Mouse (Mus musculus) gastrocnemius, postnatal 14 days (tissue): ENCODE results near the gene Kcns1. TPM values are rescaled to one million over a fixed set of nuclear protein-coding genes. Genes with fewer than 3 reads are reported as not detected.
"Not testable (repeated sequence)": the region's sequence is repeated elsewhere in the genome, so short reads cannot be mapped to it uniquely, and the experiment has no call there.

Source experiments
- DNase-seq: peaks from one replicate; pipeline ENCODE4 v3.0.0; 2021; ENCODE audit warnings: mixed read lengths
- intact Hi-C: fragments of 180-260 bp; cut with DNase I; formaldehyde crosslinking; loops from one replicate; pipeline ENCODE4 v1.15.1; 2025; ENCODE audit warnings: low total_unique reads
- long read RNA-seq, 2 experiments: library from polyadenylated mRNA; stranded (forward); transcript quantifications; one replicate each; pipeline ENCODE4 v2.0.0; 2021
- total RNA-seq, 2 experiments: library from RNA; stranded (reverse); gene quantifications; 2 replicates each; pipeline ENCODE4 v1.2.3; 2021

Kcns1 gene
- 1 to 10 TPM; 1.2 to 2.8 TPM for total RNA-seq
- long read RNA-seq, experiment 1, partial matches to known transcripts, result 0 of 1 reads
- long read RNA-seq, experiment 1, other reads (novel, unspliced or antisense), result 1 of 1 reads
- long read RNA-seq, experiment 2, result 0 reads

DNA sequence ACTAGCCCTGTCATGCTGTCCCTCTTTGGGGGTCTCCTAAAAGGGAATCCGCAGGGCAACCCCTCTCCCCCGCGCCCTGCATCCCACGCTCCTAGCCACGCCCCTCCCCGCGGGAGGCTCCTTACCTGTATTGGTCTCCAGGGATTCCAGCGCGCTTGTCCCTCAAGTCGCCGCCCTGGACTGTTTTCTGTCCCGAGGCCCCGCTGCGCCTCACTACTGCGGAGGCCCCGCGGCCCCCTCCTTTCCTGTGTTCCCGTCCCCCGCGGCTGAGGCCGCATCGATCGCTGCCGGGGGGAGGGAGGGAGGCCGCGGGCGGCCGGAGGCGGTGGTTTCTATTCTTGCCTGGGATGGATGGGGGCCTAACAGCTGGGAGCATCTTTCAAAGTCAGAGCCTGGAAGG is at the start of gene Kcns1:
Gene Kcns1, minus strand, starts transcription at position 212 of the 400 bp plus-strand sequence.
- intact Hi-C loops, result no loop called here
- DNase-seq, result no peak

DNA sequence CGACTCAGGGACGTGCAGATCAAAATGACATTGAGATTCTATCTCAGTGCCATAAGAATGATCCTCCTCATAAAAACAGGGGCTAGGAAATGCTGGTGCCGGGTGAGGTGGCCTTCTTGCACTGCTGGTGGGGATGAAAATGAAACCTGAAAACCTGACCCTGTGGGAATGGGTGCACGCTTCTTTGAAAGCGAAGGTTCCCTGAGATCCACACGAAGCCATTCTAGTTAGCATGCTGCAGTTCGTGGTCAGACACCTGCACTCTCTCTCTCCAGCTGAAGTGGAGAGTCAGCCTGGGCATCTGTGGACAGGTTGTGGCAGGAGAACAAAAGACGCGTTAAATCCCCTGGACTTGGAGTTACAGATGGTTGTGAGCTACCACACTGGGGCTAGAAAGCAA is 48.4 kb upstream of the Kcns1 start:
- intact Hi-C loops, result no loop called here
- DNase-seq, result no peak

DNA sequence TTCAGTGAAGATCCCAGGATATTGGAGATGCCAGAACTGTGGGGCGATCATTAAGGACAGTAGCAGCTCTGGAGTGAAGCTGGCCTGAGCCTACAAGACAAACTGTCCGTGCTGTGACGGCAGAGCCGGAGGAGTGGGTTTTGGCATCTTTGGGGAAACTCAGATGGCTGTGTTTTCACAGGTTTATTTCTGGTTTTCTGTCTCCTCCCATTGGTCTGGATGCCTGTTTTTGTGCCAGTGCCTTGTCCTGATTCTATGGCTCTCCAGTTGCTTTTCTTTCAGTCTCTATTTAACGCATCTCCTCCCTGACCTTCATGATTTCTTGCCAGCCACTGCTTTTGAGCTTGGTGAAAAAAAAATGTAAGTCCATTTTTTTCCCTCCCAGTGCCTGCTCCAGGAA is 41.8 kb upstream of the Kcns1 start:
- DNase-seq, result no peak
- intact Hi-C loops, result no loop called here

DNA sequence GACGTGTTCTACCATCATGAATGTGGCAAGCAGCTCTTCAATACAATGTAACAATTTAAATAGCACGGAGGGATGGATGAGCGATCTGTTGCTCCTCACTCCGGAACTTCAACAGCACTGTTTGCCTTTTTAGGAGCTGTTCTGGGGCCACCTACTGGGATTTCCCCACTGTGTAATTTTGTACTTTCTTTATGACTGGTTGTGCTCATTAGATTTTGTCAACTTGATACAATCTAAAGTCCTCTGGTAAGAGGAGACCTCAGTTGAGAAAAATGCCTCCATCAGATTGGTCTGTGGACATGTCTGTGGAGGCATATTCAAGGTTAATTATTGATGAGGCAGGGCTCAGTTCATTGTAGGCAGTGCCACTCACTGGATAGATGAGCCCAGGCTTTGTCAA is 40.0 kb upstream of the Kcns1 start:
- no peak for DNase-seq
- intact Hi-C loops, result no loop called here

DNA sequence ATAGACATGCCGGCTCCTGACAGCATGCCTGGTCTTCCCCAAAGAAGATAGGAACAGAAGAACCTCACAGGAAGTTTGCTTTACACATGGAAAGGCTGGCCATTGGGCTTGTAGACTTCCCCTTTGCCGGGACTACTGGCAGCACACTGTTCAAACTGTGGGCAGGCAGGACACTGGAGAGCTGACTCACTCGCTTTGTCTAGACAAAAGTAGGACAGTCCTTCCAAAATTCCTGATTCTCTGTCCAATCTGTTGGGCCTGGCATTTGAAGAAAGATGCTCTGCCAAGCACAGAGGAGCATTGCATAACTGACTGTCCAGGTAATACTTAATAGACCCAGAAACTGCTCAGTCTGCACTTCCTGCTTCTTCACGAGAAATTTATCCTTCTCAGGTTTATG is 35.8 kb upstream of the Kcns1 start:
- intact Hi-C loops, result no loop called here
- DNase-seq, result no peak

DNA sequence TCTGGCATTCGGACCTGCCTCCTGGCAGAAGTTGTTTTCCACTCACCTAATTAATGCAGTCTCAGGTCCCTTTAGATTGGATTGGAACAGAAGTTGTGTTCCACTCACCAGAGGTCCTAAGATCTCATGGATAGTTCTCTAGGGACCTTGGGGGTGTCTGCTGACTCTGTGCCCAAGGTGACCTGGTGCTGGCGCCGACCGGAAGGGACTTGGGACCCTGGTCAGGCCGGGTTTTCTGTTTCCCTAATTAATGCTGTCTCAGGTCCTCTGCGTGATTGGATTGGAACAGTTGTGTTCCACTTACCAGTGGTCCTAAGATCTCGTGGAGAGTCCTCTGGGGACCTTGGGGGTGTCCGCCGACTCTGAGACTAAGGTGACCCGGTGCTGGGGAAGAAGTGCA is 35.1 kb upstream of the Kcns1 start:
- intact Hi-C loops, DNase-seq: not testable (repeated sequence)

DNA sequence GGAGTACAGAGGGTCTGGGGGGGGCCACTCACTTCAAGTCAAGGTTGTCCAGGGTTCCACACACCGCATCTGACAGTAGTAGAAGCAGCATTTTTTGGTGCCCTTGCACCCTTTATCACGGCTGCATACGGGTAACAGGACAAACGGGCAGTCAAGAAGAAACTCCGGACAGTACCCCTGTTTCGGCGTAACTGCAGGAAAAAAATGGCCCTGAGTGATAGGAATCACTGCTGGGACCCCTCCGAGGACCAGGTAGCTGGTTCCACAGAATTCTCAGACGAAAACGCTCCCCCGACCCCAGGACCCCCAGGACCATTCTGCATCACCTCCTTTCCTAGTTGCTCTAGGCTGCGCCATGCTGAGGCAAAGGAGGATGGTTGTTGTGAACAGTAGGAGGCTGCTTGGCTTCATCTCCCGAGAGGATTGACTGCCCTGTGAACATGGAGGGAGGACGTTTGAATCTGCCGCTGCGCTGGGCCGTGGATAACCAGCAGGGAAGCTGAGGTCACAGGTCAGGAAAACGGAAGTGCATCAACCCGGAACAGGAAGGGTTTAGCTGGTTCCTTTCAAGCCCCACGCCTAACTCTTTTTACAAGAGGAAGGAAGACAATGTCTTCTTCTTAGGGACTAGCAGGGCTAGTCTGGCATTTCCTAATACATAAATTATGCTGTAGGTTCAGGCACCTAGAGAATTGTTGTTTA is 28.9 kb upstream of the Kcns1 start, which contains the start of gene Wfdc15a:
Gene Wfdc15a, minus strand, starts transcription at position 505 of the 702 bp plus-strand sequence.
- intact Hi-C loops, result no loop called here
- DNase-seq, result no peak

DNA sequence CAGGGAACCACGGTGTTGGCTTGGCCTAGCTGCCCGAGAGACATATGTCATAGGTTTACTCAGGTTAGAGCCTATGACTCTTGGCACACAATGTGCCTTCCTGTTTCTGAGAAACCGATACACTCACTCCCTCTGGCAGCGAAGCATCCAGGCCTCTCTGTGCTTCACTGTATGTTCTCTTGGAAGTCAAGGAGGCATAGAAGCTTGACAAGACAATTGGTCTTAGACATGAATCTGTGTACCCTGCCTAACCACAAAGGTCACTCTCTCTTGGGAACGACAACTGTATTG is 25.7 kb upstream of the Kcns1 start:
- intact Hi-C loops, result no loop called here
- DNase-seq, result no peak

DNA sequence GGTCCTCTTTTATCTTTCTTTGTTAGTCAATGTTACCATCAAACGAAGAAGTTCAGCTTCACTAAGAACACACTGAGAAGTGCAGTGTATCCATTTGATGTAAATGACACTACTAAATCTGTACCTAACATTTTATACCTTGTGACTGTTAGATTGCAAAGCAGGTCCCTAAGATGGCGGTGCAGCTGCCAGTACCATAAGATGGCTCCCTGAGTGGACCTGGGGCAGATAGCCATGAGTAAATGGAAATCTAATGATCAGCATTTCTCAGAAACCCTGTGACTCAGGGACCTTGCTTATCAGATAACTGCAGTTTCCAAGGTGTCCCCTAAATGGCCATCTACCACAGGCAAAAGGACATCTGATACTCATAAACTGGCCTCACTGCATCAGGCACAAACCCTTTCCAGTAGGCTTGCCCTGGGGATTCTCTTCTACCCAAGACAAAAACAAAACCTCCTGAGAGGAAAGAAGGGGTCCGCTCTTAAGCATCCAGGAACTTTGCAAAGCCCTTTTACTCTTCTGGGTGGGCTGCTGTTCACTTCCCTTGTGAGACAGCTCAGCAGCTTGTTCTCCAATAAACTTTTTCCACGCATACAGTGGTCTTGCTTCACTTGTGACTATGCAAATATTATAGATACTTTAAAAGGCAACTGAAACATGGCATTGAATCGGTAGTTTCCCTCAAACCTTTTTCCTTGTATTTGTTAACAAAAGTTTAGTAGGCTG is 25.2 kb upstream of the Kcns1 start:
- DNase-seq, result no peak
- intact Hi-C loops, result no loop called here

DNA sequence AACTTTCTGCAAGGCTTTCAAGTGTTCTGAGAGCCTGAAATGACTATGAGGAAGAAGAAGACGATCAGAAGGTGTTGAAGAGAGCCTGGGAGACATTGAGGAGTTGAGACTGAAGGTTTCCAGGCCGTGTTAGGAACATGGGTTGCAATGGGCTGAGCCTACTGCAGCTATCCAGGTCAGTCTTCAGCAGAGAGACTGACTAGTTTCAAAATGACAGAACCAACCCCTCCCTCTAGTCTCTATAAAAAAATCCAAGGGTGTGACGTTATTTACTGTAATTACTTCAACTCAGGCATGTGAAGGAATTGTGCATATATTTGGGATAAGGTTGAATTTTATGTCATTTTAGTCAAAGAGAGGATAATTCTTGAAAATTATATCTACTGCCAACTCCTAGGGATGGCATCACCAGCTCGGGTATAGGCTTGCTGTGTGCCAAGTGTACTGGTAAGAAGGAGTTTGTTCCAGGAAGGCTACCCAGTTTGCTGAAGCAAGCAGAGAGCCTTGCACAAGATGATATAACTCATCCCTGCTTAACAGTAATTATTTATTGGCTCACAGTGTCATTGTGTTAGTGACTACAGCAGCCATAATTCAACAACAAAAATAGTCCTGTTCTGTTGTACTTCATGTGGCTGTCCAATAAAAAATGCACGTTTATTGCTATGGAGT is 24.2 kb upstream of the Kcns1 start:
- DNase-seq, result no peak
- intact Hi-C loops, result no loop called here

DNA sequence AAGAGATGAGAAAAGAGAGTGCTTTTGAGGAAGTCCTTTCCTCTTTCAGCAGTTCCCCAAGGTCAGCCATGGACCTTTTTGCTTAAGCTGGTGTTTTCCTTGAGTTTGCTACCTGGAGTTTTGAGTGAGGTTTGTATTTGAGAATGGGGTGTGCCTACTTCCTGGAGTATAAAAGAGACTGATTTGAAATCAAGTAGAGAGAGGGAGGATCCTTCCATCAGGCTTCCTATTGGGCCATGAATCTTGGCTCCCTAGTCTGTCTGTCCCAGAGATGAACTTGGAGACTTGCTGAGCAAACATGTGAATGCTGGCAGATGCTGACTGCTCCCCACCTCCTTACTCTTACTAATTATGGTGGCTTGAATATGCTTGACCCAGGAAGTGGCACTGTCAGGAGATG is 21.4 kb upstream of the Kcns1 start:
- DNase-seq, result no peak
- intact Hi-C loops, result no loop called here

DNA sequence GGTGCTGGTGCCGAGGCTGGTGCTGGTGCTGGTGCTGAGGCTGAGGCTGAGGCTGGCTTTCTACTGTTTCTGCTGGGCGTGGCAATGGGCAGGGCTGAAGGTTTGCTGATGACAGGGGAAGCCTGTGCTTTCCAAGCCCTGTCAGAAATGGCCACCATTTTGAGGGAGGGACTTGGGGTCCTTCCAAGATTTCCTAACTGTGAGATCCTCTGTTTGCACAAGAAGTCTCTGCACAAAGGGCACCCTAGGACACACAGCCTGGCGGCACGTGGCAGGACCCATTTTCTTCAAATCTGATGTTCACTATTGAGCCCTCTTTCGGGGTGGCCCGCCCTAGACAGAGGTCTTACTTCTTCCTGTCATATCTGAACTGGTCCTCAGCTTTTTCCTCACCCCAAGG is 19.7 kb upstream of the Kcns1 start, which contains the start of gene Wfdc12:
Gene Wfdc12, minus strand, starts transcription at position 33 of the 400 bp plus-strand sequence.
- DNase-seq, result no peak
- intact Hi-C loops, result no loop called here

DNA sequence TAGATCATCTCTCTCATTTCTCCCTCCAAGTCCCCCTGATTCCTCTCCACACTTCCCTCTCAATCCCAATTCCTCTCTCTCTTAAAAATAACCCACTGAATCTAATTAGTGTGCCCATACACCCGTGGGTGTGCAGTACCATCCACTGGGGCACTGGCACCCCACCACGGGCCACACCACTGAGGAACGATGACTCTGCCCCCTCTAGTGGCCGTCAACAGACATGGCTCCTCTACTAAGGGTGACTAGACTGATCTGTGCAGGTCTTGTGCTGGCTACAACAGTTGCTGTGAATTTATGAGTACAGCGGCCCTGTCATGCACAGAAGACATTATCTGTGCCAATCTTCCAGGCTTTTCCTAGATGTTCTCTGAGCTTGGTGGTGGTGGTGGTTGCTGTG is 17.8 kb upstream of the Kcns1 start:
- intact Hi-C loops, result no loop called here
- no peak for DNase-seq

DNA sequence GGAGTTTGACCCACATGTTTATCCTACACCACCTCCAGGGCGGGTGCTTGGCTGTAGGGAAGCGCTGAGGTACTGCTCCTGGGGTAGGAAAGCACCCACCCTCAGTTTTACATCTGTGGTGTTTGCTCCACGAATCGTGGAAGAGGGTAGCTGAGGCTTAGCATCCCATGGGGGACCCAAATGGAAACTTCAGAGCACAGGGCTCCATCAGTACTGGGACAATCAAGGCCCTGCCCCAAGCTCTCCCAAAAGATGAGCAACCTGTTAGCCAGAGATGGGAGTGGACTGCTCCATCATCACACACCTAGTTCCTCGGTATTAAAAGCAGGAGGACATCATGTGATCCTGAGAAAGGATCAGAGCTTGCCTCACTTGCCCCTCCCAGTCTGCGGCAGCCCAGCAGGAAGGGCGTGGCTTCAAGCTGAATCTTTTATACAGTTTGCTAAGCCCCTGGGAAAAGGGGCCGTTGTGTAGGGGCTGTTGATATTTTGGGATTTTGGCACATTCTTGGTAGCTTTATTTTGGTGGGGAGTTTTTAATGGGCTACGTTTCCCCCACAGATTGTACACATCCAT is 13.3 kb upstream of the Kcns1 start:
- no peak for DNase-seq
- intact Hi-C loops, result loop anchor here (5.0 kb wide), 1 partner anchor 52 kb away; no protein-coding TSS in a partner anchor

DNA sequence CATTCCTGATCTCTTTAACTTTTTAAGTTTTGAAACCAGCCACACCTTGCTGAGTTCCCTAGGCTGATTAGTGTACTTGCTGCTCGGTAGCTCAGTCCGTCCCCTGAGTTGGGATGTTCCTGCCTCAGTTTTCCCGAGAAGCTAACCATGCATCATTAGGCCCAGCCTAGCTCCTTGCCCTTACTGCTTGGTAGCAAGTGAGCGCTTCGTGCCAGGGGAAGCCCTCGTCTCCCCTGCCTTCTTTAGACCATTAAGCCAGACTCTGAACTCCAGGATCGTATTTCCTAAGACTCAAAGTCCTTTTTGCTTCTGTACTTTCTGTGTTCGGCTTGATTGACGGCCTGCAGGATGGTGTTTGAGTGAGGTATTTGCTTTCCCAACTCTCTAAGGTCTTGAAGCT is 12.4 kb upstream of the Kcns1 start:
- intact Hi-C loops, result loop anchor here (5.0 kb wide), 1 partner anchor 51 kb away; no protein-coding TSS in a partner anchor
- no peak for DNase-seq

DNA sequence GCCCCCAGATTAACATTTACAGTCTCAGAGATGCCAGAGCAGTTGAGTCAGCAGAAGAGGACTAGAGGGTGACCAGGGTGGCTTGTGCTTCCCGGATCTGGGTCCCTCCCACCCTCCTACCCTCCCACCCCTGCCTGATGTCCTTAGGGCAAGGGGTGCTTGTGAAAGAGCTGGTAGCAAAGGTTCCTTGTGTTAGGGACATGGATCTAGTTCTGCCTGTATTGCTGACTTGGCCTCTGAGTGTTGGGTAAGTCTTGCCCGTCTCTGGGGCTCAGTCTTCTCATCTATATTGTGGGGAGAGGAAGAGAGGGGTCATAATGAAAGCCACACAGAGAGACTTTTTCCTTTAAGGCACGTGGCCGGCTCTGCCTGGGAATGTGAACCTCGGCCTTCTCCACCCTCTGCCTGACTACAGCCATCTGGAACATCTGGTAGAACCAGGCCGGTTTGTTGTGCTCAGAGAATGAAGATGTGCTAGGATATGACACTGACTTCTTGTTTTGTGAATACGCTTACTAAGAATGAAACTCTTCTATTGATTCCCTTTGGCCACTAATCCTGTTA is 11.9 kb upstream of the Kcns1 start, which contains the start of gene Wfdc5:
Gene Wfdc5, minus strand, starts transcription at position 51 of the 564 bp plus-strand sequence.
- intact Hi-C loops, result loop anchor here (5.0 kb wide), 1 partner anchor 50 kb away; no protein-coding TSS in a partner anchor
- DNase-seq, result no peak

DNA sequence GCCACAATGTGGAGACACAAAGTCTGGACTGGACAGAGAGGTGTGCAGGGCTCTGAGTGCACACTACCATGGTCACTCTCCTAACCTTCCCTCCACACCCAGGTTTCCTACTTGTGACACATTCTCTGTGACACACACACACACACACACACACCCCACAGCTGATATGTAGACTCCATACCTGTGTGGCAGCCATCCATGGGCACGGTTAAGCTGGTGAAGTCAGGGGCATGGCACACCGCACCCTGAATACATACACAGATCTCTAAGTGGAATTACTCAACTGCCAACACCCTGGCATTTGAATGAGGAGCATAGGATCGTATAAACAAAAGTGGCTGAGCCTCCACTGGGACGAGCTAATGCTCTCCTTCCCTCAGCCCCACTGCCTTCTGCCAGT is 9.9 kb upstream of the Kcns1 start:
- intact Hi-C loops, result loop anchor here (5.0 kb wide), 1 partner anchor 48 kb away; no protein-coding TSS in a partner anchor
- no peak for DNase-seq

DNA sequence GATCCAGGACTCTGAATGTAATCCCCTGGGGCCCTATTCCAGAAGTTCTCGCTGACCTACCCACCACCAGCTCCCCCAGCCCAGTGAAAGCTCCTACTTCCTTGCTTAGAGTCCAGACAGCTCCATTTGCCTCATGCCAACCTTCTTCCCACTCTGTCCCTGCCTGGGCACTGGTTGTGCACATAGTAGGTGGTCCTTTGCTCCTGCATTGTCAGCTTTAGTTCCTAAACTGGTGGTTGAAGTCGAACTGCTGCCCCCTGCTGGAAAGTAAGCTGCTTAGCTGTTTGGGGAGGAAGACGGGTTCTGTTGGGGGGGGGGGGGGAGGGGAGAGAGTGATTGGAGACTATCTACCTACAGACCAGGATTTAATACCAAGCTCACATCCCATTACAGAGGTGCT is 9.2 kb upstream of the Kcns1 start:
- peak; percentile 35 for DNase-seq
- intact Hi-C loops, result loop anchor here (5.0 kb wide), 1 partner anchor 48 kb away; no protein-coding TSS in a partner anchor

DNA sequence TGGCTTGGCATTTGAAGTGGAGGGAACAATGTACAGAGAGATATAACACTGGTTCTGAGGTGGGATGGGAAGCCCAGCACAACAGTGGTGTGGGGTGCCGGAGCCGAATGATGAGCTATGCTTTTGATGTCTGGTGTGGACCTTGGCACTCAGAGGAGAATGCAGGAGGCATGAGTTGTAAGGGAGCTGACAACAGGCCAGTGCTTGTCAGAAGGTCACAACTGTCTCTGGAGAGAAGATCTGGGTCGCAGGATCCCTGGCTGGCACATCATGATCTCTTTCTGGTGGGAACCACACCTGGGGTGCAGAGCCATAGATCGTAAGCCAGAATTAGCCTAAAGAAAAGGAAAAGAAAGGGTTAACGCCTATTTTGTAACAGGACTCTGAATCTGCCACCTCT is 6.9 kb upstream of the Kcns1 start:
- intact Hi-C loops, result no loop called here
- DNase-seq, result no peak

DNA sequence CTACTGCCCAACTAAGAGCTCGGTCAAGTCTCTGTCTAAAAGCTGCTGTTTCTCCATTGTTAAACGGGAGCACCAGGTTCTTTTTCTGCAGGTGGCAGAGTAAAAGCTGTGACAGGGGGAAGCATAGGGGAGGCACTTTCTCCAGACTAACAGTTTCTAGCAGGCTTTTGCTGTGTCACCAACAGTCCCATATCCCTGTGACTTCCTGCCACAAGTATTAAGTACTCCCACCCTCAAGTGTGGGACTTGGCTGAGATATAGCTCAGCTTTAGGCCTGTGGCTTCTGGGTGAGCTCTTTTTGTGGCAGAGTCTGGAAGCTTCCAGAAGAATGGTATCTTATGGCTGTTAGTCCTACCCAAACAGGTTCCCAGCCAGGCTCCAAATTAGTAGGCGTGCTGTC is 4.9 kb upstream of the Kcns1 start:
- no peak for DNase-seq
- intact Hi-C loops, result no loop called here
